Mouse (Mus musculus): Measurements from ENCODE around the gene Leng8. TPM values are rescaled to one million over a fixed set of nuclear protein-coding genes. Genes with fewer than 3 reads are reported as not detected.

Leng8 gene
- polyA plus RNA-seq, 1 experiment from 2014 or later, result 30.8 TPM

DNA sequence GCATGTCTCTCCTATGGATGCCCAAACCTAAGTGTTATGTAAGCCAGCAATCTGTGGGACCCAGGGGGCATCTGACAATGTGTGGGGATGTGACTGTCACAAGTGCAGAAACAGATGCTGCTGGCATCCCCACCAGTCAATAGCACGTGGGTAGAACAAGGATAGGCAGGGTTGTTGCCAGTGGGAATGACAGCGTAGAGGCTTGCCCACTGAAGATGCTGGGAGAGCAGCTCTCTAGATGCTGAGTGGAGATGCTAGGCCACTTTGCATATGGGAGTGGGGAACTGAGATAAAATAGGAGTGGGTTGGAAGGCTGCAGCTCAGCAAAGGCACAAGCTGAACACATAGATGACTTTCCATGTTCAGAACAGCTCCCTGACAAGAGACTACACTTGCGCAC lies 4.3 kb upstream of the Leng8 start:
- Histone ChIP-seq H3K36me3 (ENCODE audit: insufficient read depth, low read length) (no peaks in the 10 kb centered on the region), H3K9me3 (replicated peaks; ENCODE audit: low read length) (no peaks in the 10 kb centered on the region), H3K27ac (no peak overlapping the region), H3K9ac (ENCODE audit: low read depth, low read length) (no peak overlapping the region), H3K4me2 (ENCODE audit: low read length) (no peak overlapping the region), H3K4me3 (replicated peaks; ENCODE audit: low read depth, low read length) (no peak overlapping the region), H3K27me3 (ENCODE audit: insufficient read depth, low read length) (no peaks in the 10 kb centered on the region), H3K4me1 (replicated peaks; ENCODE audit: insufficient read depth, low read length) (peaks cover under 1% of the 10 kb centered on the region)
- WGBS, result 90% methylated on average over 3 of the region's 3 CpGs
- DNase-seq (ENCODE audit: low spot score) (no peak), ATAC-seq (replicated peaks; ENCODE audit: low FRiP score, low read depth) (no peak)
- no peak for TF ChIP-seq CTCF (IDR thresholded peaks at IDR 0.05; ENCODE audit: low read depth)

DNA sequence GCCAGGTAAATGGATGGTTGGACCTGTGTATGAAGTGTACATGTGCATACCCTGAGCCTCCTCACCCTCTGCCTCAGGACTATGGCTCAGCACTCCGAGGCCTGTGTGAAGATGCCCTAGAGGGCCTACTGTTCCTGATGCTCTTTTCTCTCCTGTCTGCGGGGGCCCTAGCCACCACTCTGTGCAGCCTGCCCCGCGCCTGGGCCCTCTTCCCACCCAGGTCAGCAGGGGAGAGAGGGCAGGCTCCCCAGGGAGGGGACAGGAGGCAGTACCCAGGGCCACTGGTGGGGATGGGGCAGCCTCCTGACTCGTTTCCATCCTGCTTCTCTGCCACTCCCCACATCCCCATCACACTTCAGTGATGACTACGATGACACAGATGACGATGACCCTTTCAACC lies 3.8 kb upstream of the Leng8 start:
- DNase-seq (ENCODE audit: low spot score), result no peak
- no peak overlapping the region for H3K4me2 ChIP-seq (ENCODE audit: low read length)
- TF ChIP-seq CTCF (IDR thresholded peaks at IDR 0.05; ENCODE audit: low read depth), result no peak
- no peaks in the 10 kb centered on the region for H3K36me3 ChIP-seq (ENCODE audit: insufficient read depth, low read length)
- WGBS, result 77% methylated on average over 7 of the region's 7 CpGs
- H3K9me3 ChIP-seq (replicated peaks; ENCODE audit: low read length), result no peaks in the 10 kb centered on the region
- H3K27me3 ChIP-seq (ENCODE audit: insufficient read depth, low read length), result no peaks in the 10 kb centered on the region
- no peak for ATAC-seq (replicated peaks; ENCODE audit: low FRiP score, low read depth)
- no peak overlapping the region for H3K9ac ChIP-seq (ENCODE audit: low read depth, low read length)
- H3K27ac ChIP-seq, result no peak overlapping the region
- H3K4me3 ChIP-seq (replicated peaks; ENCODE audit: low read depth, low read length), result no peak overlapping the region
- peaks cover 4% of the 10 kb centered on the region for H3K4me1 ChIP-seq (replicated peaks; ENCODE audit: insufficient read depth, low read length)

- no peak for TF ChIP-seq CTCF (IDR thresholded peaks at IDR 0.05; ENCODE audit: low read depth)
- no peaks in the 10 kb centered on the region for H3K27me3 ChIP-seq (ENCODE audit: insufficient read depth, low read length)
- no peak overlapping the region for H3K4me3 ChIP-seq (replicated peaks; ENCODE audit: low read depth, low read length)
- no peak overlapping the region for H3K27ac ChIP-seq
- DNase-seq (ENCODE audit: low spot score) (no peak), ATAC-seq (replicated peaks; ENCODE audit: low FRiP score, low read depth) (no peak)
- no peak overlapping the region for H3K4me2 ChIP-seq (ENCODE audit: low read length)
- peaks cover 8% of the 10 kb centered on the region for H3K4me1 ChIP-seq (replicated peaks; ENCODE audit: insufficient read depth, low read length)
- 79% methylated on average over 5 of the region's 5 CpGs for WGBS
- H3K9me3 ChIP-seq (replicated peaks; ENCODE audit: low read length), result no peaks in the 10 kb centered on the region
- peaks cover 12% of the 10 kb centered on the region for H3K36me3 ChIP-seq (ENCODE audit: insufficient read depth, low read length)
- H3K9ac ChIP-seq (ENCODE audit: low read depth, low read length), result no peak overlapping the region
Measured at GRCm38 (mm10) chr7:4134911-4135310, 1.9 kb upstream of the Leng8 start.

DNA sequence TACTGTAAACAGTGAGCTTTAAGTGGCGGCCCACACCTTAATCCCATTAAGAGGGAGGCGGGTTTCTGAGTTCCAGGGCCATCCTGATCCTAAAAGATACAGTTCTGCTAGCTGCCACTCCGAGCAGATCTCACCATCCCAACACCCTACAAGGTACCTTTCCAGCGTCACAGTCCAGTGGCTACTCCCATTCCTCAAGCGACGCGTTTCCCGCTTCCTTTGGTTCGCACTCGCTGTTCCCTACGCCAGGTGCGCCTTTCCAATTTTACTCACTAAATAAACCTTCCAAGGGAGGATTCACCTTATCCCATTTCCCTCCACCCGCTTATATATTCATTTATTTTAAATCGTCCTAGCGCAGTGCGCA lies 452 bp upstream of the Leng8 start:
- peak overlapping the region; percentile 92 for H3K27ac ChIP-seq
- H3K4me3 ChIP-seq (replicated peaks; ENCODE audit: low read depth, low read length), result peak overlapping the region; percentile 60
- H3K36me3 ChIP-seq (ENCODE audit: insufficient read depth, low read length), result peaks cover 26% of the 10 kb centered on the region
- peak overlapping the region; percentile 50; the same call in 1 of the 2 replicates for H3K9ac ChIP-seq (ENCODE audit: low read depth, low read length)
- H3K9me3 ChIP-seq (replicated peaks; ENCODE audit: low read length), result no peaks in the 10 kb centered on the region
- DNase-seq (ENCODE audit: low spot score), result no peak
- peaks cover 8% of the 10 kb centered on the region for H3K4me1 ChIP-seq (replicated peaks; ENCODE audit: insufficient read depth, low read length)
- H3K4me2 ChIP-seq (ENCODE audit: low read length), result peak overlapping the region; percentile 61
- whole genome bisulfite sequencing, result under 1% methylated on average over 16 of the region's 16 CpGs
- ATAC-seq (replicated peaks; ENCODE audit: low FRiP score, low read depth), result peak; percentile 9; the same call in 1 of the 2 replicates
- TF ChIP-seq CTCF (IDR thresholded peaks at IDR 0.05; ENCODE audit: low read depth), result no peak
- H3K27me3 ChIP-seq (ENCODE audit: insufficient read depth, low read length), result no peaks in the 10 kb centered on the region

DNA sequence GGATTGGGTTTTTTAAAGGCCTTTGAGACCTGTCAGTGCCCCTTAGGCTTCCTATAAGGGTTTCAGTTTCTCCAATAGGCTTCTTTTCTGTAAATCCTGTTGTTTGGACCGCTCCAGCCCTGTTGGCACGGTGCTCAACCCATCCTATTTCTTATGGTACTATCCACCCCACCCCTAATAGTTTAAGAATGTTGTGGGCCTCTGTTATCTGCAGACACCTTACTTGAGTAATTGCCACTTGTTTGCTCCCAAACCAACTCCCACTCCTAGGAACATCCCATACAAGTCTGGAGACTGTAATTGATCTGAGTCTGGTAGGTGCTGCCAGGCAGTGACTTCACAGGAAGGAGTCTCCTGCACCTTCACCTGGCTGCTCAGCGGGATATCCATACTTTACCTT lies 907 bp downstream of the Leng8 start:
- Histone ChIP-seq H3K4me2 (ENCODE audit: low read length) (peak overlapping the region; percentile 78), H3K4me1 (replicated peaks; ENCODE audit: insufficient read depth, low read length) (peaks cover 8% of the 10 kb centered on the region), H3K9ac (ENCODE audit: low read depth, low read length) (peak overlapping the region; percentile 77), H3K27ac (peak overlapping the region; percentile 20; the same call in 1 of the 2 replicates), H3K4me3 (replicated peaks; ENCODE audit: low read depth, low read length) (peak overlapping the region; percentile 60), H3K36me3 (ENCODE audit: insufficient read depth, low read length) (peaks cover 39% of the 10 kb centered on the region), H3K9me3 (replicated peaks; ENCODE audit: low read length) (no peaks in the 10 kb centered on the region), H3K27me3 (ENCODE audit: insufficient read depth, low read length) (no peaks in the 10 kb centered on the region)
- ATAC-seq (replicated peaks; ENCODE audit: low FRiP score, low read depth) (no peak), DNase-seq (ENCODE audit: low spot score) (no peak)
- WGBS, result 52% methylated on average over 3 of the region's 3 CpGs
- no peak for TF ChIP-seq CTCF (IDR thresholded peaks at IDR 0.05; ENCODE audit: low read depth)

DNA sequence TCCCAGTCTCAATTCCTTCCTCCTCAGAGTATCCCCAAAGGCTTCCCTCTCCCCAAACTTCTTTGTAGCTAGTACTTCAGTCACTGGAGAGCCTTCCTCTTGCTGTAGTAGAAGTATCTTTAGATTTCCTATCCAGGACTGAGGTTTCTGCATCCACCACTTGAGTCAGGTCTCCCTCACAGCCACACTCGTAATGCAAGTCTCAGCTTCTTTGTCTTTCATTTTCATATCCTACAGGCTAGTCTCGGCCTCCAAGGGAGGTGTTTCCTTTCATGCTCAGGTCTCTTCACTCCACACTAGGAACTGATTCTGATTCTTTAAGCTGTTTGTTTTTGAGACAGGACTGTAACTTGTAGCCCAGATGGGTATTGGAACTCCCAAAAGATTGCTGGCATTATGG lies 1.3 kb downstream of the Leng8 start:
- no peak for TF ChIP-seq CTCF (IDR thresholded peaks at IDR 0.05; ENCODE audit: low read depth)
- Histone ChIP-seq H3K4me3 (replicated peaks; ENCODE audit: low read depth, low read length) (0 out of 2 replicates have a peak overlapping the region, but pooled peaks have one; percentile 60), H3K36me3 (ENCODE audit: insufficient read depth, low read length) (peaks cover 43% of the 10 kb centered on the region), H3K27me3 (ENCODE audit: insufficient read depth, low read length) (no peaks in the 10 kb centered on the region), H3K4me2 (ENCODE audit: low read length) (peak overlapping the region; percentile 78), H3K9ac (ENCODE audit: low read depth, low read length) (peak overlapping the region; percentile 77; the same call in 1 of the 2 replicates), H3K27ac (no peak overlapping the region), H3K9me3 (replicated peaks; ENCODE audit: low read length) (no peaks in the 10 kb centered on the region), H3K4me1 (replicated peaks; ENCODE audit: insufficient read depth, low read length) (peaks cover 8% of the 10 kb centered on the region)
- DNase-seq (ENCODE audit: low spot score) (no peak), ATAC-seq (replicated peaks; ENCODE audit: low FRiP score, low read depth) (no peak)
- 91% methylated on average over 2 of the region's 2 CpGs for WGBS

DNA sequence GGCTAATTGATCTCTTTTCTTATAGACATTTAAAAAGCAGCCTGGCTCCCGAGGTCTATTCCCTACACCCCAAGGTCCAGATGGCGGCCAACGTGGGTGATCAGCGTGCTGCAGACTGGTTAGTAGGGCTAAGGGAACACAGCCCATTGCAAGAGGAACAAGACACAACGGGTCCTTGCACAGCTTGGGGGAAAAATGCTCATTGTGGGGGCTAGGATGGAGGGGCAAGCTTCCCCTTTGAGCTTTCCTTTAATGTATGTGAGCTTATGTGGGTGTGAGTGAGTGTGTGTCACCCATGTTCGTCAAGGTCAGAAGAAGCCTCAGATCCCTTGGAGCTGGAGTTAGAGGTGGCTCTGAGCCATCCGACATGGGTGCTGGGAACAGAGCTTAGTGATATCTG lies 1.8 kb downstream of the Leng8 start:
- peaks cover 48% of the 10 kb centered on the region for H3K36me3 ChIP-seq (ENCODE audit: insufficient read depth, low read length)
- ATAC-seq (replicated peaks; ENCODE audit: low FRiP score, low read depth) (no peak), DNase-seq (ENCODE audit: low spot score) (no peak)
- TF ChIP-seq CTCF (IDR thresholded peaks at IDR 0.05; ENCODE audit: low read depth), result no peak
- H3K4me2 ChIP-seq (ENCODE audit: low read length), result no peak overlapping the region
- no peaks in the 10 kb centered on the region for H3K27me3 ChIP-seq (ENCODE audit: insufficient read depth, low read length)
- peaks cover 8% of the 10 kb centered on the region for H3K4me1 ChIP-seq (replicated peaks; ENCODE audit: insufficient read depth, low read length)
- H3K9ac ChIP-seq (ENCODE audit: low read depth, low read length), result no peak overlapping the region
- H3K4me3 ChIP-seq (replicated peaks; ENCODE audit: low read depth, low read length), result no peak overlapping the region
- WGBS, result 92% methylated on average over 7 of the region's 7 CpGs
- H3K27ac ChIP-seq, result no peak overlapping the region
- H3K9me3 ChIP-seq (replicated peaks; ENCODE audit: low read length), result no peaks in the 10 kb centered on the region
